Mouse (Mus musculus) CD4-positive helper T cell, adult 2 months (primary cell): ENCODE results near the gene Gm3327.
"Not testable (repeated sequence)": the region's sequence is repeated elsewhere in the genome, so short reads cannot be mapped to it uniquely, and the experiment has no call there.

Source experiments
- DNase-seq: peaks from one replicate; pipeline ENCODE4 v3.0.0-alpha.2; 2012; ENCODE audit warnings: low read depth, missing footprints, low spot score

The Gm3327 gene

GRCm38 (mm10) chr14:44123551-44123950 lies at the start of gene Gm3327:
Gm3327 (plus strand) TSS chr14:44123851.
- DNase-seq, result not testable (repeated sequence)

- DNase-seq, result not testable (repeated sequence)
Measured at GRCm38 (mm10) chr14:44077785-44078341, 45.8 kb upstream of the Gm3327 start.

- not testable (repeated sequence) for DNase-seq
Measured at GRCm38 (mm10) chr14:44086588-44086987, 37.1 kb upstream of the Gm3327 start.

GRCm38 (mm10) chr14:44087535-44087934 lies 36.1 kb upstream of the Gm3327 start:
- DNase-seq, result not testable (repeated sequence)

- not testable (repeated sequence) for DNase-seq
Measured at GRCm38 (mm10) chr14:44091524-44091923, 32.1 kb upstream of the Gm3327 start.

GRCm38 (mm10) chr14:44094445-44094844 lies 29.2 kb upstream of the Gm3327 start:
- DNase-seq, result not testable (repeated sequence)

- DNase-seq, result not testable (repeated sequence)
Measured at GRCm38 (mm10) chr14:44100030-44100429, 23.6 kb upstream of the Gm3327 start.

GRCm38 (mm10) chr14:44102354-44102753 lies 21.3 kb upstream of the Gm3327 start, which contains the start of gene Ear2:
Ear2 (plus strand) TSS chr14:44102654.
- not testable (repeated sequence) for DNase-seq

- DNase-seq, result no peak
Measured at GRCm38 (mm10) chr14:44110981-44111380, 12.7 kb upstream of the Gm3327 start.
